In the genomic region with DNA sequence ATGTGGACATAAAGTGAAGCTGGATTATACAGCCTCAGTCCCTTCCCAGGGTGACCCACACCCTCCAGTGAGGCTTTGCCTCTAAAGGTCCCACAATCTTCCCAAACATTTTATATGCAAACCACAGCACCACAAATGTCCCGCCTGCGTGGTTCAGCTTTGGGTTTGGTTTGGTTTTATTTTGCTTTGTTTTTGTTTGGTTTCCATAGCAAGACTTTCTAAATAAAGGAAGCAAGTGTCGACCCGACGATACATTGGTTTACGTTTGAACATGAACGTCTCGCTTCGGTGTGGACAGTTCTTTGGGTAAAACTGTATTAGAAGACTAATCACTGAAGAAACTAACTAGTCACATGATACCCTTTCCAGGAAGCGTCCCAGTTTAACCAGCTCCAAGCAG, we compare ENCODE assay signal across 22 mouse cellular contexts. TPM values are rescaled to one million over a fixed set of nuclear protein-coding genes. Genes with fewer than 3 reads are reported as not detected.
DNase-seq lines count a peak whose midpoint lies in the region; ATAC-seq lines count a peak whose summit lies in the region.
"Had no signal": no experiment of that assay in that cellular context is flagged by ENCODE, and none has a peak within 500 bp of the region (broad histone marks: within the 10 kb centered on the region; RNA-seq: fewer than 3 reads in every experiment).

No protein-coding gene starts in this region.

- no peaks in the 10 kb centered on the region for H3K27me3 ChIP-seq in liver, embryonic 12.5 days (replicated peaks)
- H3K27me3 ChIP-seq in liver, embryonic 11.5 days (replicated peaks; ENCODE audit: control insufficient read depth, insufficient read depth, low read length): no peaks in the 10 kb centered on the region
- H3K27me3 ChIP-seq in limb, embryonic 10.5 days (ENCODE audit: low read depth, poor library complexity, severe bottlenecking): no peaks in the 10 kb centered on the region
- H3K27me3 ChIP-seq: embryonic facial prominence, embryonic 15.5 days; hindbrain, embryonic 13.5 days; intestine, embryonic 15.5 days; neural tube, embryonic 13.5 days had no signal

- no peak overlapping the region for H3K9ac ChIP-seq in liver, embryonic 12.5 days
- H3K9ac ChIP-seq in liver, embryonic 11.5 days (ENCODE audit: low read depth, low read length): no peak overlapping the region
- H3K9ac ChIP-seq: embryonic facial prominence, embryonic 15.5 days; hindbrain, embryonic 13.5 days; intestine, embryonic 15.5 days; neural tube, embryonic 13.5 days had no signal

- peak; percentile 75 for DNase-seq in heart, adult 11 months
- DNase-seq in heart, postnatal 4 days: no peak
- DNase-seq in liver, embryonic 11.5 days (ENCODE audit: low spot score): no peak
- DNase-seq in NIH3T3 (ENCODE audit: low read depth): peak; percentile 6
- peak; percentile 9 to 36 for DNase-seq in natural killer cell, adult 2 months (ENCODE audit: low spot score in 2 of 2)
- DNase-seq in limb, embryonic 10.5 days (ENCODE audit: low spot score): no peak
- DNase-seq in layer of hippocampus, adult 18-20 months (ENCODE audit: low spot score in 2 of 2): no peak
- DNase-seq: adrenal gland, postnatal 14 days; cerebellum, postnatal 10 days; gastrocnemius, postnatal 36 days; kidney, adult 9 months; kidney, postnatal 4 days; right cerebral cortex, adult 18-20 months; thymus, postnatal 36 days had no signal

- H3K4me2 ChIP-seq in liver, embryonic 12.5 days: no peak overlapping the region
- H3K4me2 ChIP-seq in liver, embryonic 11.5 days: no peak overlapping the region
- H3K4me2 ChIP-seq: embryonic facial prominence, embryonic 15.5 days; hindbrain, embryonic 13.5 days; intestine, embryonic 15.5 days; midbrain, embryonic 11.5 days; neural tube, embryonic 13.5 days had no signal

- no peaks in the 10 kb centered on the region for H3K9me3 ChIP-seq in liver, embryonic 12.5 days (replicated peaks)
- no peaks in the 10 kb centered on the region for H3K9me3 ChIP-seq in liver, embryonic 11.5 days (ENCODE audit: control insufficient read depth, low read length)
- H3K9me3 ChIP-seq in limb, embryonic 10.5 days (replicated peaks): no peaks in the 10 kb centered on the region
- H3K9me3 ChIP-seq: embryonic facial prominence, embryonic 15.5 days; hindbrain, embryonic 13.5 days; intestine, embryonic 15.5 days; neural tube, embryonic 13.5 days had no signal

- H3K4me1 ChIP-seq in liver, embryonic 12.5 days: peaks cover 25% of the 10 kb centered on the region
- no peaks in the 10 kb centered on the region; the same call in 1 of the 2 replicates for H3K4me1 ChIP-seq in liver, embryonic 11.5 days (replicated peaks; ENCODE audit: control insufficient read depth, insufficient read depth, low read length)
- no peaks in the 10 kb centered on the region for H3K4me1 ChIP-seq in limb, embryonic 10.5 days
- H3K4me1 ChIP-seq: embryonic facial prominence, embryonic 15.5 days; hindbrain, embryonic 13.5 days; intestine, embryonic 15.5 days; neural tube, embryonic 13.5 days had no signal

- 81% methylated on average over 10 of the region's 10 CpGs for WGBS in liver, embryonic 12.5 days (ENCODE audit: insufficient replicate concordance)
- WGBS in liver, embryonic 11.5 days: 82% methylated on average over 10 of the region's 10 CpGs
- 94% methylated on average over 10 of the region's 10 CpGs for WGBS in limb, embryonic 10.5 days

- no peak overlapping the region for H3K4me3 ChIP-seq in liver, embryonic 12.5 days
- no peak overlapping the region for H3K4me3 ChIP-seq in liver, embryonic 11.5 days (ENCODE audit: low read depth, low read length)
- no peak overlapping the region for H3K4me3 ChIP-seq in limb, embryonic 10.5 days
- H3K4me3 ChIP-seq: embryonic facial prominence, embryonic 15.5 days; hindbrain, embryonic 13.5 days; intestine, embryonic 15.5 days; neural tube, embryonic 13.5 days had no signal

- no peak for ATAC-seq in liver, embryonic 12.5 days
- no peak for ATAC-seq in liver, embryonic 11.5 days (replicated peaks; ENCODE audit: low FRiP score)
- ATAC-seq: forebrain, embryonic 16.5 days; intestine, embryonic 15.5 days had no signal

- H3K36me3 ChIP-seq in liver, embryonic 12.5 days: no peaks in the 10 kb centered on the region
- no peaks in the 10 kb centered on the region for H3K36me3 ChIP-seq in liver, embryonic 11.5 days (ENCODE audit: control insufficient read depth, insufficient read depth, low read length)
- no peaks in the 10 kb centered on the region for H3K36me3 ChIP-seq in limb, embryonic 10.5 days
- H3K36me3 ChIP-seq: embryonic facial prominence, embryonic 15.5 days; hindbrain, embryonic 13.5 days; intestine, embryonic 15.5 days; neural tube, embryonic 13.5 days had no signal

- 0 out of 2 replicates have a peak overlapping the region, but pooled peaks have one; percentile 0 for H3K27ac ChIP-seq in liver, embryonic 12.5 days
- H3K27ac ChIP-seq in liver, embryonic 11.5 days (ENCODE audit: low read depth, low read length): no peak overlapping the region
- H3K27ac ChIP-seq in limb, embryonic 10.5 days: no peak overlapping the region
- H3K27ac ChIP-seq: embryonic facial prominence, embryonic 15.5 days; hindbrain, embryonic 13.5 days; intestine, embryonic 15.5 days; macrophage; neural tube, embryonic 13.5 days had no signal

RNA-seq across cellular contexts. Expression of gene Rabgap1l, which starts 49.6 kb away (rescaled TPM):
- total RNA-seq in heart, postnatal 4 days (2021): 100 to 1,000 TPM; 120 to 126 TPM
- polyA plus RNA-seq in liver, embryonic 12.5 days (2016; fragmentation: Nextera tagmentation; extraction: Ambion mirVana): 55.7 and 55.8 TPM in 2 replicates
- polyA plus RNA-seq in liver, embryonic 11.5 days (2014; fragmentation: Nextera tagmentation; extraction: Ambion mirVana): 63.5 and 69.3 TPM in 2 replicates
- 9.0 and 12.5 TPM in 2 replicates for polyA plus RNA-seq in limb, embryonic 10.5 days (2016; fragmentation: Nextera tagmentation; extraction: Ambion mirVana)
- total RNA-seq in layer of hippocampus, adult 18-20 months (2021): 100 to 1,000 TPM; 240 to 249 TPM

Comparison
In these comparisons a context has a peak if more than half of its experiments do, and no peak if none do; other contexts are left out.
1. DNase-seq: peak in heart, adult 11 months (single experiment), NIH3T3 (single experiment) and natural killer cell, adult 2 months (2 of 2); none in heart, postnatal 4 days (single experiment), liver, embryonic 11.5 days (single experiment), limb, embryonic 10.5 days (single experiment) and layer of hippocampus, adult 18-20 months (0 of 2).